Mouse (Mus musculus): ENCODE results near the gene 1600014C23Rik. TPM values are rescaled to one million over a fixed set of nuclear protein-coding genes. Genes with fewer than 3 reads are reported as not detected.
A peak's percentile ranks its signal among the peaks of the same experiment; 100 is the strongest.

The 1600014C23Rik gene
- polyA plus RNA-seq, 1 experiment from 2014 or later = not detected

DNA sequence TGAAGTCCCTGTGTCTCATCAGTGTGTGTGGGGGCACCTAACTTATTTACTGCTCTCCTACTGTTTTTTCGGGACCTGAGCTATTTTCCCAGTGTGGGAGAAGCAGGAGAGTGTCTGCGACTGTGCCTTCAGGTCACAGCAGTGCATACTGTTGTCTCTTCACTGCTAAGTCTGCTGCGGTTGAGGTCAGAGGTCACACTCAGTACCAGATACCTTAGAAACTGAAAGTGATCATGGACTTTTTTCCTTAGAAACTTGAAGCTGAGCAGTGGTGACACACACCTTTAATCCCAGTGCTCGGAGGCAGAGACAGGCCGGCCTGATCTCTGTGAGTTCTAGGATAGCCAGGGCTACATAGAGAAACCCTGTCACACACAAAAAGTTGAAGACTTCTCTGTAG is 41.5 kb downstream of the 1600014C23Rik start:
- no peaks in the 10 kb centered on the region for H3K27me3 ChIP-seq (ENCODE audit: control insufficient read depth, insufficient read depth, low read length)
- H3K36me3 ChIP-seq (ENCODE audit: control insufficient read depth, insufficient read depth, low read length) = no peaks in the 10 kb centered on the region
- H3K4me1 ChIP-seq (replicated peaks; ENCODE audit: control insufficient read depth, insufficient read depth) = peaks cover 2% of the 10 kb centered on the region; the same call in 1 of the 2 replicates
- no peak for TF ChIP-seq EP300 (optimal IDR thresholded peaks at IDR 0.05)
- no peak for TF ChIP-seq CTCF (IDR thresholded peaks at IDR 0.05; ENCODE audit: low read depth)
- no peak overlapping the region for H3K27ac ChIP-seq (replicated peaks)
- no peak overlapping the region for H3K4me2 ChIP-seq (replicated peaks; ENCODE audit: low read depth)
- 74% methylated on average over 5 of the region's 5 CpGs for WGBS
- H3K4me3 ChIP-seq (ENCODE audit: low read depth, low read length) = no peak overlapping the region
- no peak overlapping the region for H3K9ac ChIP-seq (ENCODE audit: low read length)
- ATAC-seq (ENCODE audit: low FRiP score, low TSS enrichment) (no peak), DNase-seq (ENCODE audit: low spot score) (no peak)
- no peaks in the 10 kb centered on the region for H3K9me3 ChIP-seq (ENCODE audit: control insufficient read depth, low read length)

GRCm38 (mm10) chr17:45690044-45690443 is 43.6 kb downstream of the 1600014C23Rik start:
- no peaks in the 10 kb centered on the region for H3K27me3 ChIP-seq (ENCODE audit: control insufficient read depth, insufficient read depth, low read length)
- no peak overlapping the region for H3K9ac ChIP-seq (ENCODE audit: low read length)
- WGBS = 73% methylated on average over 4 of the region's 4 CpGs
- no peak overlapping the region for H3K27ac ChIP-seq (replicated peaks)
- H3K36me3 ChIP-seq (ENCODE audit: control insufficient read depth, insufficient read depth, low read length) = no peaks in the 10 kb centered on the region
- no peak overlapping the region for H3K4me2 ChIP-seq (replicated peaks; ENCODE audit: low read depth)
- no peaks in the 10 kb centered on the region for H3K9me3 ChIP-seq (ENCODE audit: control insufficient read depth, low read length)
- H3K4me1 ChIP-seq (replicated peaks; ENCODE audit: control insufficient read depth, insufficient read depth) = no peaks in the 10 kb centered on the region; the same call in 1 of the 2 replicates
- no peak for DNase-seq (ENCODE audit: low spot score)
- no peak for ATAC-seq (ENCODE audit: low FRiP score, low TSS enrichment)
- no peak overlapping the region for H3K4me3 ChIP-seq (ENCODE audit: low read depth, low read length)
- no peak for TF ChIP-seq EP300 (optimal IDR thresholded peaks at IDR 0.05)
- TF ChIP-seq CTCF (IDR thresholded peaks at IDR 0.05; ENCODE audit: low read depth) = no peak

DNA sequence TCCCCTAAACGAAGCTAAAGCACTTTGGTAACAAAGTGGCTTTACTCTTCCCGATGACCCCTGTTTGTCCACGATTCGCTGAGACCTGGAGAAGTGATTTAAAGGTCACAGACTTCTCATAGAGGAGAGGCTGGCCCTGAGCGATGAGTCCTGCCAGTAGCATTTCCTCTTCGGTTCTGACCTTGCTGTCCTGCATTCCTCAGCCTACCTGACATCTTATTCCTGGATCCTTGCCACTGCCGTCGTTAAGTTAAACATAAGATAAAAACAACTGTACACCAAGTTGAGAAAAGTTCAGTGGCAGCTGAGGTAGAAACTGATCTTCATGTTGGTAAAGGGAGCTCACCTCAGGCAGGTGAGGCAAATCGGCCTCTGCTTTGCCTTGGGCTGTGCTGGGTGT is 44.5 kb downstream of the 1600014C23Rik start:
- no peak for ATAC-seq (ENCODE audit: low FRiP score, low TSS enrichment)
- DNase-seq (ENCODE audit: low spot score) = no peak
- Histone ChIP-seq H3K9ac (ENCODE audit: low read length) (no peak overlapping the region), H3K36me3 (ENCODE audit: control insufficient read depth, insufficient read depth, low read length) (no peaks in the 10 kb centered on the region), H3K4me2 (replicated peaks; ENCODE audit: low read depth) (no peak overlapping the region), H3K4me3 (ENCODE audit: low read depth, low read length) (no peak overlapping the region), H3K9me3 (ENCODE audit: control insufficient read depth, low read length) (no peaks in the 10 kb centered on the region), H3K27me3 (ENCODE audit: control insufficient read depth, insufficient read depth, low read length) (no peaks in the 10 kb centered on the region), H3K27ac (replicated peaks) (peak overlapping the region; percentile 24), H3K4me1 (replicated peaks; ENCODE audit: control insufficient read depth, insufficient read depth) (peaks cover 4% of the 10 kb centered on the region; the same call in 1 of the 2 replicates)
- WGBS = 49% methylated on average over 9 of the region's 9 CpGs
- TF ChIP-seq EP300 (optimal IDR thresholded peaks at IDR 0.05) = no peak
- no peak for TF ChIP-seq CTCF (IDR thresholded peaks at IDR 0.05; ENCODE audit: low read depth)

GRCm38 (mm10) chr17:45686716-45687115 is 46.9 kb downstream of the 1600014C23Rik start, which contains the start of gene Tmem63b:
TSS of gene Tmem63b (minus strand) at chr17:45686905.
- ATAC-seq (ENCODE audit: low FRiP score, low TSS enrichment) (no peak), DNase-seq (ENCODE audit: low spot score) (no peak)
- Histone ChIP-seq H3K4me2 (replicated peaks; ENCODE audit: low read depth) (peak within 1 kb of the TSS; percentile 88), H3K27ac (replicated peaks) (peak within 1 kb of the TSS; percentile 90), H3K36me3 (ENCODE audit: control insufficient read depth, insufficient read depth, low read length) (no peaks in the 10 kb centered on the region), H3K4me1 (replicated peaks; ENCODE audit: control insufficient read depth, insufficient read depth) (peaks cover 4% of the 10 kb centered on the region; the same call in 1 of the 2 replicates), H3K9me3 (ENCODE audit: control insufficient read depth, low read length) (no peaks in the 10 kb centered on the region), H3K4me3 (ENCODE audit: low read depth, low read length) (peak within 1 kb of the TSS; percentile 93), H3K27me3 (ENCODE audit: control insufficient read depth, insufficient read depth, low read length) (no peaks in the 10 kb centered on the region), H3K9ac (ENCODE audit: low read length) (peak within 1 kb of the TSS; percentile 91)
- WGBS = 2% methylated on average over 12 of the region's 12 CpGs
- TF ChIP-seq EP300 (optimal IDR thresholded peaks at IDR 0.05) (no peak), CTCF (IDR thresholded peaks at IDR 0.05; ENCODE audit: low read depth) (no peak)

DNA sequence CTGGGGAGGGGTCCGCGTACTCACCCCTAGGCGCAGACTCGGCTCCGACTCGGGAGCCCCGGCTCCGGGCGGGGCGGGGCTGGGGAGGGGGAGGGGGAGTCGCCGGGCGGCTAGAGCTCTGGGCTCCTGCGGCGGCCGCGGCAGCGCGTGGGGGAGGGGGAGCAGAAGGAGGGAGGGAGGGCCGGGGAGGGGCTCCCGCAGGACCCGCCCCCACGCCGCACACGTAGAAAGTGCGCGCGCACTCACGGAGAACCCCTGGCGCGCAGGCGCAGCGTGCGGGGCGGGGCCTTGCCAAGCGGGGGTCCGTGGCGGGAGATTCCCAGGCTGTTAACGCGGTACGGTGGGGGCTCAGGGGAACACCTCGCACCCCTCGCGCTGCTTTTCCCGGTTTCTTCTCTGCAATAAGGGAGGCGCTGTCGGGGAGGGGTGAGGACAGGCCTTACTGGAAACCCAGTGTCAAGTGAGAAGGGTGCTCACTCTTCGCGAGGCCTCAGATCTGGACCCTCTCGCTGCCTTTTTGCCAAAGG is 47.5 kb downstream of the 1600014C23Rik start, which contains the start of gene Mrpl14:
TSS of gene Mrpl14 (plus strand) at position 230 of the 527 bp plus-strand sequence.
- WGBS = under 1% methylated on average over 34 of the region's 50 CpGs
- H3K9ac ChIP-seq (ENCODE audit: low read length) = peak within 1 kb of the TSS; percentile 91
- H3K27me3 ChIP-seq (ENCODE audit: control insufficient read depth, insufficient read depth, low read length) = no peaks in the 10 kb centered on the region
- H3K4me1 ChIP-seq (replicated peaks; ENCODE audit: control insufficient read depth, insufficient read depth) = peaks cover 4% of the 10 kb centered on the region; the same call in 1 of the 2 replicates
- no peak for TF ChIP-seq EP300 (optimal IDR thresholded peaks at IDR 0.05)
- TF ChIP-seq CTCF (IDR thresholded peaks at IDR 0.05; ENCODE audit: low read depth) = peak; percentile 29
- no peaks in the 10 kb centered on the region for H3K9me3 ChIP-seq (ENCODE audit: control insufficient read depth, low read length)
- DNase-seq (ENCODE audit: low spot score) (peak; percentile 94), ATAC-seq (ENCODE audit: low FRiP score, low TSS enrichment) (peak; percentile 77)
- H3K4me3 ChIP-seq (ENCODE audit: low read depth, low read length) = peak within 1 kb of the TSS; percentile 93
- H3K36me3 ChIP-seq (ENCODE audit: control insufficient read depth, insufficient read depth, low read length) = no peaks in the 10 kb centered on the region
- H3K27ac ChIP-seq (replicated peaks) = peak within 1 kb of the TSS; percentile 90
- peak within 1 kb of the TSS; percentile 88 for H3K4me2 ChIP-seq (replicated peaks; ENCODE audit: low read depth)

Measured in stomach, postnatal 0 days (tissue).